Mouse (Mus musculus) B cell, adult 2 months (primary cell): ENCODE measurements around the gene Dapp1.

Source experiments
- DNase-seq, 2 experiments: peaks; one replicate each; pipeline ENCODE4 v3.0.0; 2022

Dapp1 gene

DNA sequence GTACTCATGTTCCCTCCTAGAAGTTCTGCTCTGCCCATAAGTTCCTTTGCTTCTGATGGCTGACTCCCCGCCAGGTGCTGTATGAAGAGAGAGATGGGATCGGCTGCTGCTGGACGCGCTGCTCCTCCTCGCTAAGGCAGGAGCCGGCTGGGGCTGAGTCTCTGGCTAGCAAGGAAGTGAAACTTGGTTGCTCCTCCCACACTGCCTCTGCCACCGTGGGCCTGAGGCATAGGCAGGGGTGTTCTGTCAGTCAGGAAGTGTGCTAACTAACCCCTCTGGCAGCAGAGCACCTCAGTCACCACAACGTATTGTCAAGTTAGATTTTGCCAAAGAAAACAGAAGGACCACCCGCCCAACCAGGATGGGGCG, at the start of gene Dapp1:
Gene Dapp1, minus strand, starts transcription at position 164 of the 369 bp plus-strand sequence.
- DNase-seq: peak; percentile 88 to 90

DNA sequence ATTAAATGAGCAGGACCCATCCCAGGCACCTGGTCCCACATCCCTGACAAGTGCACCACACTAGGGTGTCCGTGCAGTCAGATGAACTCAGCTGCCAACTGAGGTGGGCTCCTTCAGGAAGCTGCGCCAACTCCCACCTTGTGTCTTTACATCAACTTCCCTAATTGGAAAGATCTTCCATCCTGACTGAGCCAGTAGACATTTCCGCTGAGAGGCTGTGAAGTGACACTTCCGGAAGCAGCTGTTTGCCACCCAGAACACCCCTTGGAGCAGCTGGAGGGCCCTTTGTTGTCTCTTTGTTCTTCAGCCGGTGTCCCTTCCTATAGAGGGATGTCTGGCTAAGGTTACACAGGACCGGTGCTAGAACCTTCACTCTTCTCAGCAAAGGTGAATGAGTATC, 49.2 kb upstream of the Dapp1 start:
- no peak for DNase-seq

DNA sequence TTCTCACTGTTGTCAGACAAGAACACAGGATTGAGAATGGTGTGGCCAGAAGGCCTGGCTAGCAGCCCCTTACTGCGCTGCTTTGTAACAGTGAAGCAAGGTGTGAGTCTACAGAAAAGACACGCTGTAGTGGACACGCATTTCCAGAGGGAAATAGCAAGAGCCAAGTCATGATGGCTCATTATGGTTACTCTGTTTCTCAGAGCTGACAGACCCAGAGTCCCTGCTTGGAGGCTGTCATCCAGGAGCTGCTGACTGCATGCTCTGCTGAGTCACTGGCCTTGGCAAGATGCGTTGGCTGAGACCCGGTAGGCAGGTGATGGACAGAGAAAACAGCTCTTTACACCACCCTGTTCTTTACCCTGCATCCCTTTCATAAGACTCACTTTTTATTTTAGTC, 48.0 kb upstream of the Dapp1 start:
- no peak for DNase-seq

DNA sequence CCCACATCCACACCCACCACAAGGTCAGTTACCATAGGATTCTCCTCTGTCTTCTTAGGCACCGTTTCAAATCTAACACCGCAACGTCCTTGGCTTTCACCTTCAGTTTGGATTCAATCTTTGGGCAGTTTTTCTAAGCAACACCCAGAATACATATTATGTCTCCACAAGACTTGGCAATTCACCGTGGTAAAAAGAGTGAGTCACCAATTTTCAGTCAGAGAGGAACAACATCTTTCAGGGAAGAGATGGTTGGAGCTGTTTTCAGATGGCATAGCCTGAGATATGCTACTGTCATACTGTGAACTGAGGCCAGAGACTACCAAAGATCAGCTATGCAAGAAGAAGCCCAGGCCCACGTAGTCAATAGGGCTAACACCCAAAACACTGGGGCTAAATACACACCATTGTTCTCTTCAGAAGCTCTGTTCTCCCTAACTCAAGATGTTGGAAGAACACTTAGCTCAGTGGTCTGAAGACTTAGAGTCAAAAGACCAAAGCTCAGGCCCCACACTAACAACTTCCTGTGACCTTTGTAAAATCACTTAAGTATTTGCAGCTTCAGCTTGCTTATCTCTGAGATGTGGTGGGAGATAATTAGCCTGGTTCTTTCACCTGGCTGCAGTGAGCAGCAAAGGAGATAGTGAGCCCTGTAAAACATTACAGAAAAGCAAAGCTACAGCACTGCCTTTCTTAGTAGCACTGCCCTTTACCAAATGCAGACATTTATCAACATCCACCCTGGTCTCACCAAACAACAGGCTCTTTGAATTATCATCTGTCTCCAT, 46.4 kb upstream of the Dapp1 start:
- DNase-seq: no peak

DNA sequence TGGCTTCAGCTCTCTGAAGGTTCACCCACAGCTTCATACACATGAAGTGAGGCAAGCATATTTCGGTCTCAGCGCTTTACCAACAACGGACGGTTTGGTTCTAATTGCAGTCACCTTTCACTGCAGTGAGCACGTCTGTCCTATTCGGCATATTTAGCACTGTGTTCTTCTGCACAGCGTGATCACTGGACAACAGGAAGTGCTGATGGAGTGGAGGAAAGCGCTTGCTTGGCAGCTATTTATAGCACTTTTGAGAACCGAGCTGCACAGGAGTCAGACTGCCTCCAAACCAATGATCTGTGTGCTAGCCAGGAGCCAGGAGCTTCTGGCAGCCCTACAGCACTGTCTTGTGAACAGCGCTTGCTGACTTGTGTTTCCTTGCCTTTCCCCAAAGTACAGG, 44.9 kb upstream of the Dapp1 start:
- DNase-seq: no peak

DNA sequence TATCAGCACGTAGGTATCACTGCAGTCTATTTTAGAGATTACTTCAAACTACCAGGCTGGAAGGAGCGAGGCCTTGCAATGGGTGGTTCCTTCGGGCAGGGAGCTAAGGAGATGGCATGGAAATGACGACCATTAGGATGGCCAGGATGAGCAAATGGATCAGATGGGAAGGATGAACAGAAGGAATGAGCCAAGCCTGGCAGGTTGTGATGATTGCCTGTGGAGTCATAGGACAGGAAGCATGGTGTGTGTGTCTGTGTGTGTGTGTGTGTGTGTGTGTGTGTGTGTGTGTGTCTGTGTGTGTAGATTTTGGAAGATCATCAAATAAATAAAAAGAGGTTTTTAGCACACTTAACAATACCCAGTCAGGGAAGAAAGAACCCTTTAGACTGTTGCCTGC, 41.3 kb upstream of the Dapp1 start:
- DNase-seq: no peak

DNA sequence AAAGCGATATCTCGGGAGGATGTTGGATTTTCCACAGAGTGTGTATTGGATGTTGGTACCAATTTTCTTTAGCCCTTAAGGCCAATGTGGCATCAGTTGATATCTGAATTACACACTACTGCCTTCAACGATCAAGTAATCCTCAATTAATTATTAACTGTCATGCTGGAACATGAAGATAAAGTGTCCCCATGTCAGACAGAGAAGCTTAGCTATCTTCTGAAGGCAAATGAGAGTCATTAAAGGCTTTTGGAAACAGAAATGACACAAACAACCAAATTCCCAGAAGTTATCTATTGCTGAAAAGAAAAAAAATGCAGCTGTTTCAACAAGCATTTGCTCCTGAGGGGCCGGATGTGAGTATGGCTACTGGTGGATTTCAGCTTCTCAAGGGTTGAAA, 40.7 kb upstream of the Dapp1 start:
- DNase-seq: no peak

DNA sequence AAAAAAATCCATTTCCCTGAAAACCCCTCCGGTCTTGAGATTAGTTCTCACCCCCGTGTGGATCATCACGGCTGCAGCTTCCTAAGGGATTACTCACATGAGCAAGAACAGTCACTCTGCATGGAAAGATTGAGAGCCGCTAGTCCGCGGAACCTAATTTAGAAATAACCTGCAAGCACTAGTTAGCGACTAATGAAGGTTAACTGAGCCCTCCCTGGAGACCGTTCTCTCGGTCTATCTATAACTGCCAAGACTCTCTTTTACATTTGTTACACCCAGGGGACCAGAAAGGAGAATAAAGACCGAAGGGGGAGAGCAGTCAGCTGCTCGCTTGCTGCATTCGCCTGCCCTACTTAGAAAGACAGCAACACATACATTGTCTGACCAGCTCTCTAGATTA, 35.5 kb upstream of the Dapp1 start:
- peak in 1 of 2 experiments; percentile 22 for DNase-seq

DNA sequence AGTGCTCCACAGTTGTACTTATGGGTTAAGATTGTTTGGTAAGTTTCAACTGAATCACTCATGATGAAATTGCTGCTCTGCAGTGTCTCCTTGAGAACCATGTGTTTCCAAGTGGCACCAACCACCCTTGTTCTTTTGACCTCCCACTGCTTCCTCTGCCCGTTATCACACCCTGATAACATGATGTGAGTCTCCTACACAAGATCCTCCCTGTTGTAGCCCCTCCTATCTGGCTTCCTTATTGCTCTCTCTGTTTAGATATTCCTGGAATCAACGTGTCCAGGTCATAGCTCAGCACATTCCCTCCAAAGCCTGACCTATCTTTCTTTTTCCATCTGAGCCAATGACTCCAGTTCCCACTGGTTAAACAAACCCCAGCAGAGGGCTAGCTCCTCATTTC, 33.4 kb upstream of the Dapp1 start:
- DNase-seq: no peak

DNA sequence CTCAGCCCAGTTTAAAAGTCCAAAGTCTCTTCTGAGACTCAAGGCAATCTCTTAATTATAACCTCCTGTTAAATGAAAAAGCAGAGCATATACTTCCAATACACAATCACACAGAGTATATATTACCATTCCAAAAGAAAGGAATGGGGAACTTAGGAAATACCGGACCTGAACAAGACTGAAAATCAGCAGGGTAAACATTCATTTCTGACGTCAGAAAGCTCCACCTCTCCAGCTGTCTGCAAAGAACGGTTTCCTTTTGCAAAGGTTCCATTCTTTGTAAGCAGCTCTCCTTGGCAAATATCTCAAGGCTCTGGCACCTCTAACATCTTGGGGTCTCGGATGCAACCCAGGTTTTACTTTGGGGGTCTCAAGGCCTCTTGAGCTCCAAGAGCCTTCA, 31.0 kb upstream of the Dapp1 start:
- no peak for DNase-seq

DNA sequence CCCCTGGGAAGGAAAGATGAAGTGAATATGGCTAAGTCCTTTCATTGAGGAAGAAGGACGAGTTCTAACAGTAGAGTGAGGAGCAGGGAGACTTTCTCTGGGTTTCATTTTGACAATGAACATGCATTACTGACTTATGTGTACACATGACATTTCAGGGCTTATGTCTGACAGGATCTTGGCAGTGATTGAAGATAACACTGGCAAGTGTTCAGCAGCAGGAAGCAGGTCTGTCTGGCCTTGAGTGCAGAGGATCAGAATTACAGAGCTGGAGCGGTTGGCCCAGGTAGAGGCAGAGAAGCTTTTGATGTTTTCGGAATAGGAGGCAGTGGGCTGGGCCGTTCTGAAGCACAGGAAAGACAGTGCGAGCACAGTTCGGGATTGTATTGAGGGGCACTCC, 26.8 kb upstream of the Dapp1 start:
- no peak for DNase-seq

DNA sequence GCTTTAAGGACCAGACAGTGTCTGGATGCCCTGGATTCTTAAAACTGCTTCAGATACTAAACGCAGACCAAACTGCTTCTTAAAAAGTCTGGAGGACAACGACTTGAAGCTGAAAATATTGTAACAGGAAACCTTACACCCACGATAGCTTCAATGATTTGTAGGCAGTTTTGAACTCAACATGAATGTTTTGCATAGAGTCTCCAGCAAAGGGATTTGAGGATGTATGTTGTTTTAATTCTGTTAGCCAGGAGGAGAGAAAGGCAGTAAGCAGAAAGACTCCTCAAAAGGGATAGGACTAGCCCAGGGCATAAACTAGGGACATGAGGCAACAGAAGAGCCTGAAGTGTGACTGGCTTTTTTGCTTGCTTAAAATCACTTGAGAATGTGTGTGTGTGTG, 25.6 kb upstream of the Dapp1 start:
- DNase-seq: no peak

DNA sequence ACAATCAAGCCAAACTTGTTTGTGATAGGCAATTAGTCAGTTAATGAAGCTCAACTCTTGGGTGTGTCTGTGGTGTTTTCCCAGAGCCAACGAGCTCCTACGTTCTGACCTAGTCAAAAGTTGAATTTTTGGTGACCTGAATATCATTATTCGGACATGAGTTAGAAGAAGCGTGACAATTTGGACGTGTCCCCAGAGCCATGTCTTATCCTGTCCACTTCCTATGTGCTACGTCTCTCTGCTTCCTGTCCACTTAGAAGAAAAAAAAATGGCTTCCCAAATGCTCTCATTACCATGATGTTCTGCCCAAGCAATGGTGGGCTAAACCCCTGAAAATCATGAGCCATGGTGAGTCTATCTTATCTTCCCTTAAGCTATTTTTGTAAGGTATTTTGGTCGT, 21.9 kb upstream of the Dapp1 start:
- DNase-seq: no peak

DNA sequence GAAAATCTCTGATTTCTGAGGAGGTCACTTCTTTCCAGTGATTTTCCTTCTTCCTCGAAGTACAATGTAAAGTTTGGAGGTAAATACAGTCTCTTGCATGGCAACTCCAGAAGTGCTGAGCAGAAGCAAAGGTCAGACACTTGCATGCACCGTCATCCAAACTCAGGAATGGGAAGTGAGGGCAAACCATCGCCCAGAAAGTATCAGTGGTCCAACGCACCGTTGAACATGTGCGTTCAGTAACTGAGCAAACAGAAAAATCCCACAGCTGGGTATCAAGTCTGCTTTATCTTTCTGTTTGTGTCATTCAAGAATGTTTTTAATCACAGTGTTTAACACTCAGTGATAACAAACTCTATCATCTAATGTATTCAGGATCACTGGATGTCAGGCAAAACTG, 21.2 kb upstream of the Dapp1 start:
- no peak for DNase-seq

DNA sequence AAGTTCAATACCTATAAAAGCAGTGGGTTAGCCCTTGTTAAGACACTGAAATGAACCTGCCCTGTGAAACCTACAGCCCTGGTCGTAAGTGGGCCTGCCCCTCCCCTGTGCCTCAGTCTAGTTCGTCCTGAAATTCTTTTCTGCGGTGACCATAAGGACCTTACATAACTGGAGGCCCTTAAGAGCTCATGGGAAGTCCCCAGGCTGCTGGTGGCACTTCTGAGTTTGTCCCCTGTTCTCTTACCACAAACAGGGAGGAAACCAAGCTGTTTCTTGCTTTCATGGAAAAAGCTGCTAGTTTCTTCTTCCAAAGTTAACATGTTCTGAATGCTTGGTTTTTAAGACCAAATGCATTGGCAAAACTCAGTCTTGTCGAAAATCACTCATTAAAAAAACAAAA, 20.5 kb upstream of the Dapp1 start:
- DNase-seq: no peak

DNA sequence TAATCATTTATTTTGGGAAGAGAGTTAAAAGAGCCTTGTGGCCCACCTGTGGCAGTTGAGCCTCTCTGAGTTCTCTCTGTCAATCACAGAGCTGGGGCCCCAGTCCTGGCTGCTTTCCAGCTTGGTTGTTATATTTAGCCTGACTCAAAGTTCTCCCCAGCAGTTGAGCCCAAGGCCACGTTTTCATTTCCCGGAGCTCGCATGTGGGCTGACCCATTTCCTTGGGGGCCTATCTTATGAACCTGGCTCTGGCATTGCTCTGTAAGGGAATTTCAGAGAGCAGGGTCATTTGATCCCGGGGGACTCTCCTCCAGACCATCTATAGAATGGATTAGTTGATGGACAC, 19.4 kb upstream of the Dapp1 start:
- DNase-seq: no peak

DNA sequence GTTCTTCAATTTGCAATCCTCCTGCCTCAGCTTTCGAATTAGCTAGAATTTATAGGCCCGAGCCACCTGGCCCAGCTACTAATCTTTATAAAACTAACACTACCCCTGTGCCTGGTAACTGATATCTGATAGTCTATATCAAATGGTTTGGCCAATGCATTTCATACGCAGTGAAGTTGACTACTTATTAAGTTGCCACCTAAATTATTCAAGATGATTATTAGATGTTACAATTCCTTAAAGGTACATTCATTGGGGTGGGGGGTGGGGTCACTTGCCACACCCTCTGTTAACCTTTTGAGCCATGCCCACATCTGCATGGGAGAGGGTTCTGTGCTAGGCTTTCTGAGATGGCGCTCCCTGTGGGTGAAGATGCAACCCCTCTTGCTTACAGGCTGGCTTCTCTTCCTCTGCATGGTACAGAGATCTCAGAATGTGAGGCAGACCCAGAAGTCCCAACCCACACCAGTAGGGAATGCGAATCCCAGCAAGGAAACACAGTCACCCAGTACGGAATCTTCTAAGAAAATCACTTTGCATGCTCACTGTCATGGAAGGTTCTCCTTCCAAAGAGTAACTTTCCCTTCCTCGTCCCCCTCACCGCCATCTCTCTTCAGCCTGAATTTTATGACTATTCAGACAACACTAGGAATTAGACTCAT, 18.8 kb upstream of the Dapp1 start:
- no peak for DNase-seq

DNA sequence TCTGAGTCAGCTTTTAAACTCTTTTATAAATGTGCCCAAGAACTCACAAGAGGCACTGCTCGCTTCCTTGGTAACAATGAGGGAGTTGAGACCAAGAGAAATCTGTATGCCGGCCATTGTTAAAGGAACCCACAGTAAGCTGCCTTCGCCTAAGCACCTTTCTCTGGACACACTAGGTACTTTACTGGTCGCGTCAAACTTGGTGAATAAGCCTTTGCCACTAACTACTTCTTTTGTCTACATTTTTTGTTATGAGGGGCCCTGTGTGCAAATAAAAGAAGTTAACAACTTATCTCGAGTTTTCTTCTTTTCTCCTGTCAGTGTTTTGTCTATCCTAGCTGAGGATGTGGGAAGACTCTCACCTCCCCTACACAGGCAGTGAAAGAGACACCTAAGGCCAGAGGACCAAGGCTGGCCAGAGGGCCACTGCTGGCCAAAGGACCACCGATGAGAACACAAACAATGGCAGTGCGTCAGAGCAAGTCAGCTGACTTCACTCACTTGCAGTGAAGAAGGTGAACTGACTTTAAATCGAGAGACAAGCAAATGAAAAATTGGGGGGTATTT, 18.0 kb upstream of the Dapp1 start:
- DNase-seq: no peak

DNA sequence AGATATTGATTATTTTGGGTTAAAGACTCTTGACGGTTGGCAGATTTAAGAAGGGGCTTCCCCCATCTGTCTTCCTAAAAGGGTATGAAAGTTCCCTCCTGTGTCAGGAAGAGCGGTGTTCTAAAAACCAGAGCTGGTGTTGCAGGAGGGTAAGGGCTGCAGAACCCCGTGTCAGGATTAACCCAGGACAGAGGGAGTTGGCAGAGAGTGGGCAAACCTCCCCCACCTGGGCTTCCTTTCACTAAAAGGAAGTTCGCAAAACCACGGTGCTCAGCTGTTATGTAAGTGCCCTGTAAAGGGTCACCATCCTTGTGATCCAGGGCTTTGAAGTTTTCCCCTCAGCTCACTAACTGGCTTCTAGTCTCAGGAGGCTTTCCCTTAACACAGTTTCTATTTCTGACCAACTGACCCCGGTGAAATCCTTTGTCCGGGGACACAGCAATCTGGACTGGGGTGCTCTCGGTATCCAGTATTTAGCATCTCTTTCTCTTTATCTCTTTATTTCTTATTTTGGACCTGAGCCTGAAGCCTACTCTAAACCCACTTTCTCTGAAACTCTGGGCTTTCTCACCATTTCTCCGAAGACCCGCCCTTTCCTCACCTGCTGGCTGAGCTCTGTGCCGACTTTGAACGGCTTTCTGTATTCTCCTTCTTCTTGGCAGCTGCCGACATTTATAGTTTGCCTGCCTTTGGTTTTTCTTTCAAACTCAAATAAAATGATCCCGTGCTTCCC, 17.3 kb upstream of the Dapp1 start:
- peak; percentile 31 for DNase-seq

DNA sequence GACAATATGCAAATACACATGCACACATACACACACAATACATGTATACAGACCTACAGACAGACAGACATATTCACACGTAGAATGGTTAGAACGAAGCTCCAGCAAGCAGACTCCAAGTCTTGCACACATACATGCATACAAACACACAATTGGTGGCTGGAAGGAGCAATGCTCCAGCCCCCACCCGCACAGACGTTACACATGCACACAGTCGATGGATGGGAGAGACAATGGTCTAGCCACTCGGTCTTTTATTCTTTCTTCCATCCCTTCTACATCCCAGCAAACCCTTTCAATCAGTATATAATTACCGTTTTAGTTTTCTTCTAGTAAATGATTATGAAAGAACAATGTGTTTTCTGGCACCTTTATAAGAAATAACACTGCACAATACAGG, 14.1 kb upstream of the Dapp1 start:
- DNase-seq: no peak

DNA sequence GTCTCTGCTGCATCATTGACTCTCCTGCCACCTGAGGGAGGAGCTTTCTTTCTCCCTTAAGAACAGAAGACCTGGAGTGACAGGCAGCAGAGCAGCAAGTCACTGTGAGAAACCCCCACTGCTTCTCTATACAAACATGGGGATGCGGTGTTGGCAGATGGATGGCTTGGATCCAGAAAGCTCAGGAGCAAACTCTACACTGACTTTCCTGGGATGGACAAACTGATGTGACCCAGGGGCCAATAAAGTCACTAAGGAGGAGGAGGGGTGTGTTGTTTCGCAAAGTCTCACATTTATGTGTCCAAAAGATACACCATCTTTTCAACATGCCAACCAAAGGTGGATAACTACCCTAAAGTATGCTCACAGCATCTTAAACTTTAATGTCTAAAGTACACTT, 12.9 kb upstream of the Dapp1 start:
- no peak for DNase-seq

DNA sequence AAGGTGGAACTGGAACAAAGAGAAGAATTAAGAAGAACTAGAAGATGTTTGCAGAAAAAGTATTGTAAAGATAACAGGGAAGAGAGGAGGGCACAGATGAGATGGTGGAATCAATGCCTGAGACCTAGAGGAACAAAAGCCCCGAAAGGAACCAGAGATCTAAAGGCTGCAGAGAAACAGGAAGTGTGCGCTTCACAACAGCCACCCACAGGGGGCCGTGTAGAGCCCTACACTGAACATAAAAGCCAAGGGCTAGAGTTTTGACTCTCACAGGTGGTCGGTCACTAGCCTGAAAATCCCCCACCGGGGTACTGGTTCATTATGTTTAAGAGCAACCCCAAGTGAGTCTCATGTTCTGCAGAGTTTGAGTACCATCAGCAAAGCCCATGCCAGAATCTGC, 11.0 kb upstream of the Dapp1 start:
- DNase-seq: peak; percentile 61

DNA sequence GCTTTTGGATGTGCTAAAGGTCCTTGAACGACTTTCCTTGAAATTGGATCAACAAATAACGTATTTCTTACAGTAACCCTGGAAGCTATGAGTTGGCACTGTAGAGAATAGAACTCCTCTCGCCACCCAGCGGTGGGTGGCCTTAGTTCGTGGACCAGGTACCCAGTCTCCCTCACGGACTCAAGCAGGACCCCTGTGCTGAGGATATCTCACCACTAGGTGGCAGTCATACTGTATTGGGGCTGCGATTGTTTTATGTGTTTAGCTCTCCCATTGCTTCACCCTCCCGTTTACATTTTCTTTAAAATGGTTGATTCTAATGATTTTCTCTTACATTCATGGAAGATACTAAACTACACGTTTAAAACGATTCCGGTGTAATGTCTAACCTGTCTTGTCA, 9.8 kb upstream of the Dapp1 start:
- DNase-seq: peak; percentile 87 to 91

DNA sequence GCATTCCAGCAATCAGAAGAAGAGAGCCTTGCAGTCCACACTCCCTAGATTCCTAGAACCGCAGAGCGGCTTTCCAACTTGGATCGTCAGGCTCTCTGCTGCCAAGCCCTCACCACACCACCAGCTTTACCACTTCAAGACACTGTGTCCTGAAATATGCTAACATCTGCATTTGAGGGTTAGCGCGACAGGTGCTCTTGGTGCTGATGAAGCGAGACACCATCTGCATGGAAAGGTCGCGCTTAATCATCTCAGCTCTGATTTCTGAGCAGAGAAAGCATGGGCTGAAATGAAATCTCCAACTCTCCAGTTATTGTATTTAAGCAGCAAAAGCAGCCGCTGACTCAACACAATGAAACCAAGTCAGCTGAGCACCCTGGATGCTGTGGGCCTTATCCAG, 8.1 kb upstream of the Dapp1 start:
- no peak for DNase-seq
